In the genomic region with DNA sequence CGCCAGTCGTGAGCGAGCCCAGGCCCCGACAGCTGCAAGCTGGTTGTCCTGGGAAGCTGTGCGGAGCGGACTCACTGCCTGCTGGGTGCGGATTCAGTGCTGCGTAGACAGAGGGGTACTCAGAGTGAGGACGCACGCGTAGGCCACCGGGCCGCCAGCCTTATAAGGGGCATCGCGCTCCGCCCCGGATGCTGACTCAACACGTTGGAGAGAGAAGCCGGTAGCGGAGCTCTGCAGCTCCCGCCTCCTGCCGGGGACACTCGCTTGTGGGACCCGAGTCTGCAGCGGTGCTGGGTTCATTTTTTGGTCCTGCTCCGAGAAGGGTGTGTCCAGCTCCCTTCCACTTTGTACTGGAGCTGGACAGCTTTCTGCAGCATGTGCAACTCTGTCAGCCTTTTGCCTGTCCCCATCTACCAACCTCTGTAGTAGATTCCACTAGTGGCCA, we compare ENCODE assay signal across 8 mouse cellular contexts. TPM values are rescaled to one million over a fixed set of nuclear protein-coding genes. Genes with fewer than 3 reads are reported as not detected.
DNase-seq lines count a peak whose midpoint lies in the region; ATAC-seq lines count a peak whose summit lies in the region.

TSS of gene Gstp1 (minus strand) at position 198 of the 445 bp plus-strand sequence.

- peak within 1 kb of the TSS; percentile 69 for H3K4me2 ChIP-seq in hindbrain, embryonic 15.5 days

- H3K27me3 ChIP-seq in hindbrain, embryonic 15.5 days, result no peaks in the 10 kb centered on the region

- ATAC-seq in hindbrain, embryonic 15.5 days (ENCODE audit: low FRiP score, low read depth), result peak; percentile 91

- peak within 1 kb of the TSS; percentile 74 for H3K27ac ChIP-seq in hindbrain, embryonic 15.5 days (replicated peaks)

- H3K9me3 ChIP-seq in hindbrain, embryonic 15.5 days, result no peaks in the 10 kb centered on the region

- H3K4me3 ChIP-seq in hindbrain, embryonic 15.5 days, result peak within 1 kb of the TSS; percentile 60

- WGBS in hindbrain, embryonic 15.5 days, result 0% methylated on average over 26 of the region's 26 CpGs

- peaks cover 4% of the 10 kb centered on the region; the same call in 1 of the 2 replicates for H3K36me3 ChIP-seq in hindbrain, embryonic 15.5 days

- H3K4me1 ChIP-seq in hindbrain, embryonic 15.5 days (replicated peaks), result peaks cover 19% of the 10 kb centered on the region

- H3K9ac ChIP-seq in hindbrain, embryonic 15.5 days, result peak within 1 kb of the TSS; percentile 63

- DNase-seq in T-cell, adult 2 months (ENCODE audit: low spot score), result peak; percentile 87
- DNase-seq in cerebellum, postnatal 4 days (ENCODE audit: low spot score in 2 of 2), result peak; percentile 58 to 69
- DNase-seq in gastrocnemius, adult 18-20 months (ENCODE audit: low spot score), result peak; percentile 92
- DNase-seq in layer of hippocampus, postnatal 36 days, result peak; percentile 86
- peak; percentile 92 for DNase-seq in lung, postnatal 25 days (ENCODE audit: low spot score)
- peak; percentile 80 for DNase-seq in retina, embryonic 14.5 days (ENCODE audit: low spot score)
- DNase-seq in thymus, postnatal 36 days, result peak; percentile 87 to 90

RNA-seq across cellular contexts. Expression of gene Gstp1, which starts in this region (rescaled TPM):
- total RNA-seq in gastrocnemius, adult 18-20 months (2021), result 100 to 1,000 TPM; 480 to 487 TPM
- polyA plus RNA-seq in hindbrain, embryonic 15.5 days (2015; fragmentation: Nextera tagmentation; extraction: Ambion mirVana), result 534 and 573 TPM in 2 replicates
- 100 to 1,000 TPM; 377 to 393 TPM for total RNA-seq in layer of hippocampus, postnatal 36 days (2021)

Comparison
In these comparisons a context has a peak if more than half of its experiments do, and no peak if none do; other contexts are left out.
1. Peak in every context shown above with its lines: DNase-seq, ATAC-seq, H3K4me3 ChIP-seq and H3K27ac ChIP-seq.